ENCODE assay signal across 10 mouse cellular contexts in the genomic region with DNA sequence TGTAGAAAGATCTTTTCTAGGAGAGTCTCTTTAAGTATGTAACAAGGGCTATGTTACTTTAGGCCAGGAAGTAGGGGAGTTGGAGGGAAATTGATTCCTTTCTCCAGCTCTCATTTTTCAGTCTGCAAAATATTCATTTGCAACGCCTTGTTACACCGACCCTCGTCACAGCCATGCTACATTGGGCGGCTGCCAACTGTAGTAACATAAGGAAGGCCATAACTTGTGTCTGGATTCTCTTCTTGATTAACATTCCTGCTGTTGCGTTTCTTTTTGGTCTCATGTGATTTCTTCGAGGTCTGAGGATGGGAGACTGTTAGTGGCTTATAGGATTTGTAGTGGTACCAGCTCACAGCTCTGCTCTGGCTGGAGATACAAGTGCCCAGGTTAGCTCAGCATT. TPM values are rescaled to one million over a fixed set of nuclear protein-coding genes. Genes with fewer than 3 reads are reported as not detected.
DNase-seq lines count a peak whose midpoint lies in the region; ATAC-seq and TF ChIP-seq lines count a peak whose summit lies in the region.
"Had no signal": no experiment of that assay in that cellular context is flagged by ENCODE, and none has a peak within 500 bp of the region (broad histone marks: within the 10 kb centered on the region; RNA-seq: fewer than 3 reads in every experiment).

No protein-coding gene starts in this region.

- H3K9ac ChIP-seq in midbrain, embryonic 11.5 days (ENCODE audit: low read length), result no peak overlapping the region

- no peak for TF ChIP-seq CTCF in brain, embryonic 14.5 days (IDR thresholded peaks at IDR 0.05; ENCODE audit: borderline replicate concordance, extremely low read depth, insufficient read depth, insufficient read length)

- TF ChIP-seq POLR2A in brain, embryonic 14.5 days (IDR thresholded peaks at IDR 0.05; ENCODE audit: borderline replicate concordance, extremely low read depth, insufficient read depth, insufficient read length, poor library complexity, severe bottlenecking), result no peak

- H3K4me3 ChIP-seq in heart, embryonic 10.5 days, result peak overlapping the region; percentile 31; the same call in 1 of the 2 replicates
- H3K4me3 ChIP-seq in midbrain, embryonic 11.5 days (ENCODE audit: low read depth, low read length), result no peak overlapping the region

- no peak overlapping the region for H3K27ac ChIP-seq in heart, embryonic 10.5 days
- H3K27ac ChIP-seq in midbrain, embryonic 11.5 days (ENCODE audit: low read depth, low read length), result no peak overlapping the region

- peaks cover 13% of the 10 kb centered on the region; the same call in 1 of the 2 replicates for H3K4me1 ChIP-seq in heart, embryonic 10.5 days
- peaks cover 21% of the 10 kb centered on the region for H3K4me1 ChIP-seq in midbrain, embryonic 11.5 days (ENCODE audit: control insufficient read depth, insufficient read depth, low read length)

- H3K36me3 ChIP-seq in heart, embryonic 10.5 days, result peaks cover 6% of the 10 kb centered on the region; the same call in 1 of the 2 replicates
- no peaks in the 10 kb centered on the region for H3K36me3 ChIP-seq in midbrain, embryonic 11.5 days (ENCODE audit: control insufficient read depth, insufficient read depth, low read length)

- no peaks in the 10 kb centered on the region for H3K9me3 ChIP-seq in heart, embryonic 10.5 days
- H3K9me3 ChIP-seq in midbrain, embryonic 11.5 days (ENCODE audit: control insufficient read depth, low read length), result no peaks in the 10 kb centered on the region

- no peak for ATAC-seq in midbrain, embryonic 11.5 days (ENCODE audit: low FRiP score)

- peaks cover 27% of the 10 kb centered on the region for H3K27me3 ChIP-seq in heart, embryonic 10.5 days (ENCODE audit: insufficient read depth, poor library complexity, severe bottlenecking)
- peaks cover 4% of the 10 kb centered on the region; the same call in 1 of the 2 replicates for H3K27me3 ChIP-seq in midbrain, embryonic 11.5 days (ENCODE audit: control insufficient read depth, insufficient read depth, low read length)

- WGBS in heart, embryonic 10.5 days, result 66% methylated on average over 6 of the region's 6 CpGs
- 74% methylated on average over 6 of the region's 6 CpGs for whole genome bisulfite sequencing in midbrain, embryonic 11.5 days

- no peak for DNase-seq in heart, embryonic 10.5 days (ENCODE audit: low spot score)
- DNase-seq in heart, adult 18-20 months, result no peak
- peak; percentile 50 for DNase-seq in kidney, postnatal 10 days
- no peak for DNase-seq in kidney, adult 11 months
- peak; percentile 63 for DNase-seq in brain, embryonic 14.5 days (ENCODE audit: low read depth)
- peak; percentile 46 to 62 for DNase-seq in kidney, postnatal 4 days
- DNase-seq in urinary bladder, postnatal 14 days (ENCODE audit: low spot score), result no peak
- DNase-seq in midbrain, embryonic 11.5 days (ENCODE audit: low spot score, missing footprints), result no peak
- DNase-seq: lung, postnatal 36 days; thymus, adult 2 months had no signal

- no peak overlapping the region for H3K4me2 ChIP-seq in midbrain, embryonic 11.5 days

RNA-seq across cellular contexts. Expression of gene Tmem164, which starts 4.5 kb away (rescaled TPM):
- 55.3 and 77.0 TPM in 2 replicates for polyA plus RNA-seq in heart, embryonic 10.5 days (2016; fragmentation: Nextera tagmentation; extraction: Ambion mirVana)
- 10 to 100 TPM; 21.0 to 23.8 TPM for total RNA-seq in heart, adult 18-20 months (2021)
- 21.6 and 27.7 TPM in 2 replicates for polyA plus RNA-seq in brain, embryonic 14.5 days (2012; rRNA removed)
- 24.4 and 26.2 TPM in 2 replicates for polyA plus RNA-seq in midbrain, embryonic 11.5 days (2014; fragmentation: Nextera tagmentation; extraction: Ambion mirVana)

Comparison
In these comparisons a context has a peak if more than half of its experiments do, and no peak if none do; other contexts are left out.
1. DNase-seq: peak in kidney, postnatal 10 days (single experiment), brain, embryonic 14.5 days (single experiment) and kidney, postnatal 4 days (2 of 2); none in heart, embryonic 10.5 days (single experiment), heart, adult 18-20 months (0 of 2), kidney, adult 11 months (single experiment), urinary bladder, postnatal 14 days (single experiment) and midbrain, embryonic 11.5 days (single experiment).